Mouse (Mus musculus): ENCODE data around the gene Jph2.

DNA sequence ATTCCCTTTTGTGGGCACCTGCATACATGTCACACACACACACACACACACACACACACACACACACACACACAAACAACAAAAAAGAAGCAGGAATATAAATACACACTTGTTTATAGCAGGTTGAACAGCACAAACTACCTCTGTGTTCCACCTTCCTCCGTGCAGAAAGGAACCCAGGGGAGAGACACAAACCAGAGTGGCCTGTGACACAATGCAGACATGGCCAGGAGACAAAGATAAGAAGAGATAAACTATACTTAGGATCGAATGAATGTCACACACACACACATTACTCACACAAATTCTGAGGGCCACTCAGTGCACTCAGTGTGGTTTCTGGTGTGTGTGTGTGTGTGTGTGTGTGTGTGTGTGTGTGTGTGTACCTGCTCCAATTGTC lies 38.5 kb downstream of the Jph2 start:
- no peak for TF ChIP-seq CTCF (IDR thresholded peaks at IDR 0.05; ENCODE audit: control insufficient read depth, insufficient read depth, insufficient read length)
- no peak for TF ChIP-seq CEBPB (IDR thresholded peaks at IDR 0.05; ENCODE audit: low read depth)
- TF ChIP-seq MYOG (IDR thresholded peaks at IDR 0.05; ENCODE audit: control insufficient read depth, extremely low read depth, insufficient read length), result no peak
- no peak for TF ChIP-seq FOSL1 (IDR thresholded peaks at IDR 0.05; ENCODE audit: insufficient read depth, low read length, poor library complexity, severe bottlenecking)
- no peak for TF ChIP-seq USF1 (IDR thresholded peaks at IDR 0.05; ENCODE audit: low read depth)
- no peak for TF ChIP-seq MAX (IDR thresholded peaks at IDR 0.05)

All from C2C12 (cell line).